ENCODE assay signal across 8 mouse cellular contexts in the genomic region with DNA sequence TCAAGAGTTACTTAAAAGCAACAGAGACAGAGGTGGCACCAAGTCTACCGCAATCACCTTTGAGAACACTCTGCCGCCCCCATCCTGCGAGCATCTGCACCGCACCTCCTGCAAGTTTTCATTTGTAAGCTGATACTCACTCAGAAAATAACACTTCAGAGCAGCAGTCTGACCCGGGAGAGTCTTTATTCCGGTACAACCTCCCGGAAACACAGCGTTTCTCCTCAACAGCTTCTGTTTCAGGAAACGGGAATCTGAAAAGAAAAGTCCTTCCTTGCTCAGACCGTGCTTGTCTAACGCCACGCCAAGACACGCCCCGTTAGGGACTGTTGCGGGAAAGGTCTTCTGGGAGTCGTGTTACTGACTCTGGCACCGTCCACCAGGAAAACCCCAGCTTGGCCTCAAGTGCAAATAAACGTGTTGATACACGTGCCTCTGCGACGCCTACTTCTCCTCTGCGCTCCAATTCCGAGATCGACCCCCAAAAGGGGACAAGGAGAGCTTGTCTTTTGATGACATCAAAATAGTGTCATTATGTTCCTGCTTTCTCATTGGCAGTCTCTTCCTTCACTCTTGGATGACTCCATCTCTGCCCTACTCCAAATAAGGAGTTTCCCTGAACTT. TPM values are rescaled to one million over a fixed set of nuclear protein-coding genes. Genes with fewer than 3 reads are reported as not detected.
DNase-seq lines count a peak whose midpoint lies in the region; ATAC-seq and TF ChIP-seq lines count a peak whose summit lies in the region.

A gene (minus strand): TSS at position 507 of the 624 bp plus-strand sequence.

- no peaks in the 10 kb centered on the region for H3K4me1 ChIP-seq in forebrain, embryonic 12.5 days
- no peaks in the 10 kb centered on the region for H3K4me1 ChIP-seq in lung, postnatal 0 days (ENCODE audit: insufficient read depth, low read depth, low read length)

- peak; percentile 91 for ATAC-seq in CD4-positive, CD25-positive, alpha-beta regulatory T cell, adult 4 months
- peak; percentile 51; the same call in 1 of the 2 replicates for ATAC-seq in forebrain, embryonic 12.5 days (ENCODE audit: low FRiP score)
- peak; percentile 90 for ATAC-seq in lung, postnatal 0 days

- WGBS in forebrain, embryonic 12.5 days: 3% methylated on average over 24 of the region's 24 CpGs
- under 1% methylated on average over 24 of the region's 24 CpGs for WGBS in lung, postnatal 0 days

- H3K9ac ChIP-seq in forebrain, embryonic 12.5 days: no peak within 1 kb of the TSS
- H3K9ac ChIP-seq in lung, postnatal 0 days (replicated peaks; ENCODE audit: low read depth): no peak within 1 kb of the TSS

- H3K4me3 ChIP-seq in forebrain, embryonic 12.5 days (replicated peaks): peak within 1 kb of the TSS; percentile 36
- H3K4me3 ChIP-seq in layer of hippocampus, adult 2 months: peak within 1 kb of the TSS; percentile 52
- peak within 1 kb of the TSS; percentile 50 for H3K4me3 ChIP-seq in lung, postnatal 0 days (ENCODE audit: low read depth, low read length)

- H3K27me3 ChIP-seq in forebrain, embryonic 12.5 days: 0 out of 2 replicates have a peak, but pooled peaks cover 10% of the 10 kb centered on the region
- no peaks in the 10 kb centered on the region for H3K27me3 ChIP-seq in lung, postnatal 0 days (replicated peaks; ENCODE audit: insufficient read depth, low read length)

- peak; percentile 71 for TF ChIP-seq CTCF in layer of hippocampus, adult 2 months (conservative IDR thresholded peaks at IDR 0.05)
- peak; percentile 69 for TF ChIP-seq CTCF in lung, postnatal 0 days (IDR thresholded peaks at IDR 0.05)

- H3K4me2 ChIP-seq in forebrain, embryonic 12.5 days: peak within 1 kb of the TSS; percentile 53
- peak within 1 kb of the TSS; percentile 62 for H3K4me2 ChIP-seq in lung, postnatal 0 days (replicated peaks; ENCODE audit: low read depth, low read length)

- no peaks in the 10 kb centered on the region for H3K36me3 ChIP-seq in forebrain, embryonic 12.5 days (replicated peaks)
- no peaks in the 10 kb centered on the region for H3K36me3 ChIP-seq in lung, postnatal 0 days (ENCODE audit: insufficient read depth, low read length)

- intact Hi-C loops in heart, postnatal 36 days (cut with DNase I): loop anchor here (5.0 kb wide), 1 partner anchor 52 kb away; no protein-coding TSS in a partner anchor

- H3K27ac ChIP-seq in forebrain, embryonic 12.5 days: no peak within 1 kb of the TSS
- H3K27ac ChIP-seq in layer of hippocampus, adult 2 months: peak within 1 kb of the TSS; percentile 69
- H3K27ac ChIP-seq in lung, postnatal 0 days (ENCODE audit: low read length): peak within 1 kb of the TSS; percentile 63; the same call in 1 of the 2 replicates

- TF ChIP-seq EP300 in lung, postnatal 0 days (IDR thresholded peaks at IDR 0.05): no peak

- no peaks in the 10 kb centered on the region for H3K9me3 ChIP-seq in forebrain, embryonic 12.5 days
- no peaks in the 10 kb centered on the region for H3K9me3 ChIP-seq in lung, postnatal 0 days (ENCODE audit: low read length)

- peak; percentile 79 for DNase-seq in adrenal gland, postnatal 14 days
- DNase-seq in heart, postnatal 36 days: peak; percentile 74 to 85
- peak; percentile 22 to 41 for DNase-seq in layer of hippocampus, adult 2 months (ENCODE audit: low spot score in 2 of 2)
- DNase-seq in lung, postnatal 0 days (ENCODE audit: low spot score): peak; percentile 92
- DNase-seq in ovary, postnatal 10 days (ENCODE audit: low spot score): peak; percentile 46
- peak; percentile 86 for DNase-seq in thymus, postnatal 4 days

RNA-seq across cellular contexts. Expression of the gene that starts here (rescaled TPM):
- 1 to 10 TPM in 1 of 2 experiments, under 1 TPM in 1; 0.70 to 1.9 TPM for polyA plus RNA-seq in CD4-positive, CD25-positive, alpha-beta regulatory T cell, adult 4 months (2017; shearing (Covaris generic))
- 8.7 and 10.1 TPM in 2 replicates for total RNA-seq in adrenal gland, postnatal 14 days (2021)
- 1.6 and 2.2 TPM in 2 replicates for polyA plus RNA-seq in forebrain, embryonic 12.5 days (2016; fragmentation: Nextera tagmentation; extraction: Ambion mirVana)
- 1 to 10 TPM; 2.7 to 4.1 TPM for total RNA-seq in heart, postnatal 36 days (2021)
- total RNA-seq in layer of hippocampus, adult 2 months (2021): 10 to 100 TPM in 1 of 2 experiments, 1 to 10 TPM in 1; 10.0 to 11.0 TPM
- polyA plus RNA-seq in lung, postnatal 0 days (2015; fragmentation: Nextera tagmentation; extraction: Ambion mirVana): 0.76 and 0.82 TPM in 2 replicates

Comparison
In these comparisons a context has a peak if more than half of its experiments do, and no peak if none do; other contexts are left out.
1. Peak in DNase-seq, ATAC-seq, H3K4me3 ChIP-seq, H3K27ac ChIP-seq and H3K4me2 ChIP-seq in lung, postnatal 0 days; RNA of the gene not detected or under 1 TPM.
2. DNase-seq: peak in every context shown above with its lines; median percentile 92 in lung, postnatal 0 days; 86 in thymus, postnatal 4 days; 80 in heart, postnatal 36 days; 79 in adrenal gland, postnatal 14 days; 46 in ovary, postnatal 10 days; 32 in layer of hippocampus, adult 2 months.